25 mouse cellular contexts compared by ENCODE assay signal in genomic region chr10:83016779-83017178, GRCm38 (mm10). TPM values are rescaled to one million over a fixed set of nuclear protein-coding genes. Genes with fewer than 3 reads are reported as not detected.
DNase-seq lines count a peak whose midpoint lies in the region; ATAC-seq and TF ChIP-seq lines count a peak whose summit lies in the region.
"Had no signal": no experiment of that assay in that cellular context is flagged by ENCODE, and none has a peak within 500 bp of the region (broad histone marks: within the 10 kb centered on the region; RNA-seq: fewer than 3 reads in every experiment).

No protein-coding gene starts in this region.

- H3K4me2 ChIP-seq in heart, embryonic 13.5 days = peak overlapping the region; percentile 30
- H3K4me2 ChIP-seq in liver, postnatal 0 days (ENCODE audit: low read depth, low read length) = peak overlapping the region; percentile 64
- no peak overlapping the region for H3K4me2 ChIP-seq in hindbrain, postnatal 0 days (ENCODE audit: low read depth, low read length)
- H3K4me2 ChIP-seq: embryonic facial prominence, embryonic 13.5 days; stomach, embryonic 15.5 days had no signal

- no peak for TF ChIP-seq POLR2A in bone marrow, adult 2 months (IDR thresholded peaks at IDR 0.05; ENCODE audit: borderline replicate concordance, control insufficient read depth, low read depth, low read length)

- no peaks in the 10 kb centered on the region for H3K36me3 ChIP-seq in heart, embryonic 13.5 days
- H3K36me3 ChIP-seq in liver, postnatal 0 days (replicated peaks; ENCODE audit: insufficient read depth, low read length) = no peaks in the 10 kb centered on the region
- no peaks in the 10 kb centered on the region for H3K36me3 ChIP-seq in hindbrain, postnatal 0 days (ENCODE audit: insufficient read depth, low read length)
- H3K36me3 ChIP-seq in limb, embryonic 10.5 days = no peaks in the 10 kb centered on the region
- H3K36me3 ChIP-seq: embryonic facial prominence, embryonic 13.5 days; hindbrain, embryonic 10.5 days; midbrain, embryonic 10.5 days; stomach, embryonic 15.5 days had no signal

- DNase-seq in heart, postnatal 10 days = no peak
- peak; percentile 73 for DNase-seq in liver
- DNase-seq in liver, postnatal 0 days = no peak
- DNase-seq in hindbrain, postnatal 0 days (ENCODE audit: low spot score) = no peak
- DNase-seq in embryo, embryonic 10 days (ENCODE audit: low spot score) = no peak
- DNase-seq in limb, embryonic 10.5 days (ENCODE audit: low spot score) = no peak
- DNase-seq: adrenal gland, postnatal 36 days; cerebellum, adult 9-10 months; gastrocnemius, adult 2 months; heart, adult 11 months; kidney, adult 9 months; kidney, postnatal 25 days; lung, adult 2 months; lung, postnatal 36 days; right cerebral cortex, postnatal 25 days; thymus, adult 18-20 months; thymus, postnatal 4 days had no signal

- H3K9me3 ChIP-seq in heart, embryonic 13.5 days = peaks cover 6% of the 10 kb centered on the region; the same call in 1 of the 2 replicates
- H3K9me3 ChIP-seq in liver, postnatal 0 days (ENCODE audit: low read length) = peaks cover 6% of the 10 kb centered on the region; the same call in 1 of the 2 replicates
- no peaks in the 10 kb centered on the region for H3K9me3 ChIP-seq in hindbrain, postnatal 0 days (ENCODE audit: low read length)
- H3K9me3 ChIP-seq in limb, embryonic 10.5 days (replicated peaks) = no peaks in the 10 kb centered on the region
- H3K9me3 ChIP-seq: embryonic facial prominence, embryonic 13.5 days; hindbrain, embryonic 10.5 days; midbrain, embryonic 10.5 days; stomach, embryonic 15.5 days had no signal

- 0 out of 2 replicates have a peak overlapping the region, but pooled peaks have one; percentile 14 for H3K27ac ChIP-seq in heart, embryonic 13.5 days (replicated peaks)
- peak overlapping the region; percentile 52 for H3K27ac ChIP-seq in bone marrow, adult 2 months (ENCODE audit: control insufficient read depth, insufficient read depth, low read depth, low read length, poor library complexity)
- H3K27ac ChIP-seq in liver, postnatal 0 days (ENCODE audit: low read depth) = peak overlapping the region; percentile 85
- no peak overlapping the region for H3K27ac ChIP-seq in hindbrain, postnatal 0 days
- H3K27ac ChIP-seq in limb, embryonic 10.5 days = no peak overlapping the region
- H3K27ac ChIP-seq: embryonic facial prominence, embryonic 13.5 days; gastrocnemius, adult 2 months; hindbrain, embryonic 10.5 days; left cerebral cortex, adult 2 months; midbrain, embryonic 10.5 days; stomach, embryonic 15.5 days had no signal

- peak; percentile 65 for TF ChIP-seq EP300 in liver, postnatal 0 days (IDR thresholded peaks at IDR 0.05; ENCODE audit: low read depth)

- 45% methylated on average over 13 of the region's 13 CpGs for WGBS in heart, embryonic 13.5 days
- 51% methylated on average over 13 of the region's 13 CpGs for WGBS in bone marrow, adult 2 months
- WGBS in liver, postnatal 0 days (ENCODE audit: insufficient replicate concordance) = 51% methylated on average over 13 of the region's 13 CpGs
- WGBS in hindbrain, postnatal 0 days = 86% methylated on average over 13 of the region's 13 CpGs
- 92% methylated on average over 13 of the region's 13 CpGs for WGBS in limb, embryonic 10.5 days

- intact Hi-C loops in heart, postnatal 10 days (cut with DNase I) = no loop called here

- no peak for TF ChIP-seq CTCF in bone marrow, adult 2 months (IDR thresholded peaks at IDR 0.05; ENCODE audit: control insufficient read depth, insufficient read depth, low read length)
- no peak for TF ChIP-seq CTCF in liver, postnatal 0 days (IDR thresholded peaks at IDR 0.05; ENCODE audit: low read depth)
- no peak for TF ChIP-seq CTCF in hindbrain, postnatal 0 days (IDR thresholded peaks at IDR 0.05; ENCODE audit: low read depth)

- peaks cover 20% of the 10 kb centered on the region for H3K27me3 ChIP-seq in heart, embryonic 13.5 days (replicated peaks)
- H3K27me3 ChIP-seq in liver, postnatal 0 days (ENCODE audit: insufficient read depth, low read length) = no peaks in the 10 kb centered on the region
- no peaks in the 10 kb centered on the region for H3K27me3 ChIP-seq in hindbrain, postnatal 0 days (ENCODE audit: insufficient read depth, low read length)
- H3K27me3 ChIP-seq in limb, embryonic 10.5 days (ENCODE audit: low read depth, poor library complexity, severe bottlenecking) = peaks cover 4% of the 10 kb centered on the region; the same call in 1 of the 2 replicates
- H3K27me3 ChIP-seq: embryonic facial prominence, embryonic 13.5 days; stomach, embryonic 15.5 days had no signal

- H3K4me3 ChIP-seq in heart, embryonic 13.5 days = no peak overlapping the region
- no peak overlapping the region for H3K4me3 ChIP-seq in bone marrow, adult 2 months (replicated peaks; ENCODE audit: control insufficient read depth, low read depth, low read length)
- H3K4me3 ChIP-seq in liver, postnatal 0 days (ENCODE audit: low read depth, low read length) = no peak overlapping the region
- H3K4me3 ChIP-seq in hindbrain, postnatal 0 days (ENCODE audit: low read length) = no peak overlapping the region
- H3K4me3 ChIP-seq in limb, embryonic 10.5 days = no peak overlapping the region
- H3K4me3 ChIP-seq: embryonic facial prominence, embryonic 13.5 days; gastrocnemius, adult 2 months; hindbrain, embryonic 10.5 days; left cerebral cortex, adult 2 months; midbrain, embryonic 10.5 days; stomach, embryonic 15.5 days had no signal

- ATAC-seq in heart, embryonic 13.5 days (ENCODE audit: extremely low read depth, insufficient number of reproducible peaks, low FRiP score, low TSS enrichment) = no peak
- ATAC-seq in liver, postnatal 0 days = no peak
- no peak for ATAC-seq in hindbrain, postnatal 0 days
- ATAC-seq: CD4-positive, CD25-positive, alpha-beta regulatory T cell, adult 4 months had no signal

- peaks cover 62% of the 10 kb centered on the region for H3K4me1 ChIP-seq in heart, embryonic 13.5 days
- peaks cover 10% of the 10 kb centered on the region for H3K4me1 ChIP-seq in bone marrow, adult 2 months (ENCODE audit: control insufficient read depth, insufficient read depth, low read length)
- H3K4me1 ChIP-seq in liver, postnatal 0 days (ENCODE audit: insufficient read depth) = peaks cover 38% of the 10 kb centered on the region
- peaks cover 9% of the 10 kb centered on the region for H3K4me1 ChIP-seq in hindbrain, postnatal 0 days (ENCODE audit: insufficient read depth, low read length)
- peaks cover 33% of the 10 kb centered on the region for H3K4me1 ChIP-seq in limb, embryonic 10.5 days
- H3K4me1 ChIP-seq: stomach, embryonic 15.5 days had no signal

- no peak overlapping the region for H3K9ac ChIP-seq in heart, embryonic 13.5 days
- H3K9ac ChIP-seq in liver, postnatal 0 days (replicated peaks) = no peak overlapping the region
- no peak overlapping the region for H3K9ac ChIP-seq in hindbrain, postnatal 0 days (replicated peaks; ENCODE audit: low read length)
- H3K9ac ChIP-seq: embryonic facial prominence, embryonic 13.5 days; stomach, embryonic 15.5 days had no signal

RNA-seq across cellular contexts. Expression of gene Chst11, which starts 31.5 kb away (rescaled TPM):
- polyA plus RNA-seq in heart, embryonic 13.5 days (2015; fragmentation: Nextera tagmentation; extraction: Ambion mirVana) = 2.4 TPM in 2 replicates
- total RNA-seq in heart, postnatal 10 days (2021) = 1 to 10 TPM; 3.7 to 5.8 TPM
- 5.3 and 6.4 TPM in 2 replicates for polyA plus RNA-seq in bone marrow, adult 2 months (2011; ENCODE audit: insufficient read depth, insufficient read length, low replicate concordance, missing spikeins)
- polyA plus RNA-seq in liver, postnatal 0 days (2015; fragmentation: Nextera tagmentation; extraction: Ambion mirVana) = 0.40 and 0.45 TPM in 2 replicates
- 22.3 and 26.7 TPM in 2 replicates for total RNA-seq in hindbrain, postnatal 0 days (2014; rRNA removed)
- polyA plus RNA-seq in hindbrain, postnatal 0 days (2015; fragmentation: Nextera tagmentation; extraction: Ambion mirVana) = 2.5 and 2.9 TPM in 2 replicates
- polyA plus RNA-seq in limb, embryonic 10.5 days (2016; fragmentation: Nextera tagmentation; extraction: Ambion mirVana) = 1.2 and 1.5 TPM in 2 replicates

Comparison
In these comparisons a context has a peak if more than half of its experiments do, and no peak if none do; other contexts are left out.
1. H3K27ac ChIP-seq: peak in heart, embryonic 13.5 days (single experiment), bone marrow, adult 2 months (single experiment) and liver, postnatal 0 days (single experiment); none in hindbrain, postnatal 0 days (single experiment) and limb, embryonic 10.5 days (single experiment).